Mouse (Mus musculus) right cerebral cortex, postnatal 14 days (tissue): ENCODE measurements around the gene Grasp.

Source experiments
- DNase-seq: peaks from one replicate; pipeline ENCODE4 v3.0.0; 2022

The Grasp gene

DNA sequence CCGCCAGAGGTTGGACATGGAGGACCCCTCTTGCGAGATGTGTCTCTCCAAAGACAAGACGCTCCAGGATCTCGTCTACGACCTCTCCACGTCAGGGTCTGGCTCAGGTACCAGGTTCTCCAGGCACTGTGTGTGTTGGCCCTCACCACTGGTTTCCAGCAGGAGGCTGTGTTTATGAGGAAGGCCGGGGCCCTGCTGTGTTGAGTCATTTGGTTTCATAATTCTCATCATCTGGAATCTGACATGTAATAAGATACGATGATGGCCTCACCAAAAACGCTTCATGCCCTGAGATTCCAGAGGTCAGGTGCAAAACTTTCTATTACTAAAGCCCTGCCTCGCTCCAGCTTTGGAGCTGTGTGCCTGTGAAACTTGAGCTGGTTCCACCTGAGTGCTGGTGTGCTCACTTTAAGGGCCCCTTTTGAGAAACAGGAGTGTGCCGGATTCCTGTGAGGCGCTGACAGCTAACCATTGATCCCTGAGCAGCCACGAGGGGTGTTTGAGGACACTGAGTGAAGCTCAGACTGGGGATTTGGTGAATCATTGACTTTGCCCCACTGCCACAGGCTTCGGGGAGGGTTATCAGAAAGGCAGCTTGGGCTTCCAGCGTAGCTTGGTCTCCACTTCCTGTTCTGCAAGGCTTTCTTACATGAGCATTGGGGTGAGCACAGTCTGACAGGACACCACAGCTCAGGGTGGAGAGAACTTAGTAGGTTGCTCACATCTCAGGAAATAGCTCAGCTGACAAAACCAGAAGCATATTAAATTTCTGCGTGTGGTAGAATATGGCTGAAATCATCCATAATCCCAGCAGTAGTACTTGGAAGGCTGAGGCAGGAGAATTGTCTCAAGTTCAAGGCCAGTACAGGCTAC is 28.8 kb upstream of the Grasp start:
- DNase-seq = no peak

- no peak for DNase-seq
These were observed 27.8 kb upstream of the Grasp start for GRCm38 (mm10) chr15:101196079-101196795.

DNA sequence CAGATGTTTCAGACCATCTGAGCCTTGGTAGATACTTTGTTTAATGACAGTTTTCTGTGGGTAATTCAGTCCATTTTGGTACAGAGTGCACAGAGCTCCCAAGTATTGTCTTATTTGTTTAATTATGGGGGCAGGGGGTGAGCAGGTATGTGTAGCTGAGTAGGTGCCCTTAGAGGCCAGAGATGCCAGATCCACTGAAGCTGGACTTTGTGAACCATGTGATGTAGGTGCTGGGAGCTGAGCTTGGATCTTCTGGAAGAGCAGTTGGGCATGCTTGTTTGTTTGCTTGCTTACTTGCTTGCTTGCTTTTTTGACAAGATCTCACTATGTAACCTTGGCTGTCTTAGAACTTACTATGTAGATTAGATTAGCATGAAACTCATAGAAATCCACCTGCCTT is 27.0 kb upstream of the Grasp start:
- DNase-seq = no peak

- no peak for DNase-seq
These were observed 26.4 kb upstream of the Grasp start for GRCm38 (mm10) chr15:101197497-101198179.

DNA sequence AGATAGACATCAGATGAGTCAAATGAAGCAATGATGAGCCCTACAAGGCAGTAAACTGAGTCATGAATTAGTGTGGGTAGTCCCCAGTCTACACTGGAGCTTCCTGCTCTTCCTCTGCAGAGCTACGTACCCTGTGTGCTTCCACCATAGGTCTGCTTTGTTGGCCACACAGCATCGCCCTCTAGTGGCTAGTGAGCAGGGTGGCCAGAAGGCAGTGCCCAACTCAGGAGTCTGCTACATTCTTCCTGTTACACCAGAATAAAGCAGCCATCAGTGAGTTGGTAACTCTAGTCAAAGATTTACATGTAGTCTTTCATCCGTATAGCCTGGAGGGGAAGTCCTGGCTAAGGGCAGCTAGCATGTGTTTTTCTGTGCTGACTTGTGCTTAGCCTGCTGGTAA is 25.8 kb upstream of the Grasp start:
- DNase-seq = peak; percentile 68

GRCm38 (mm10) chr15:101198850-101199249 is 25.1 kb upstream of the Grasp start:
- DNase-seq = peak; percentile 41

DNA sequence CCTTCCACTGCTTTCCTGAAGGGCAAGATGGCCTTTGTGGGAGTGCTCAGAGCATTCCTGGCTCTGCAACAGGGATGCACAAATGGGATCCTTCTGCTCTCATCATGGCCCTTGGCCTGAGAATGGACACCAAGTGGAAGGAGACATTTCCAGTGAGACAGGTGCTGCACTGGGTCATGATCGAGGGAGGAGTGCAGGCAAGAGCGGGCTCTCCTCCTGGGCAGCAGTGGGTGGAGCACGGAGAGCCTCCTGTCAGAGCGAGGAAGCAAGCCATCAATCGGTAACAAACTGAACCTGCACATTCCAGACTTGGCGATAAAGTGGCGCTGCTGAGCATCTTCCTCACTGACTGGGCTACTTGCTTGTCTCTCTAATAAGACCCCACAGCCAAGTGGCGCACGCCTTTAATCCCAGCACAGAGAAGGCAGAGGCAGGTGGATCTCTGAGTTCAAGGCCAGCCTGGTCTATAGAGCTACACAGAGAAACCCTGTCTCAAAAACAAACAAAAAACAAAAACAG is 23.2 kb upstream of the Grasp start:
- DNase-seq = no peak

DNA sequence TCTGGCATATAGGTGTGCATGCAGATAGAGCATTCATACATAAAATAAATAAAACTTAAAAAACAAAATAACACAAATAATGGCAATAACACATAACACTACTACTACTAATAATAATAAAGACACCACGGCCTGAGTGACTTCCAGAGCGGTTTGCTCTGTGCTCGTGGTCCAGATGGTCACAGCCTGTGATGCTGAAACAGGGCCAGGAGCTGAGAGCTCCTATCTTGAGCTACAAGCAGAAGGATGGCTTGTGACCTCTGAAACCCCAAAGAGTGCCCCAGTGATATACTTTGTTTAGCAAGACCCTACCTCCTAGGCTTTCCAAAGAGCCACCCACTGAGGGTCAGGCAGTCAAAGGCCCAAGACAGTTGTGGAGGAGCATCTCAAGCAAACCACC is 22.6 kb upstream of the Grasp start:
- no peak for DNase-seq

- DNase-seq = no peak
These were observed 20.3 kb upstream of the Grasp start for GRCm38 (mm10) chr15:101203673-101204072.

GRCm38 (mm10) chr15:101204781-101205180 is 19.2 kb upstream of the Grasp start:
- no peak for DNase-seq

DNA sequence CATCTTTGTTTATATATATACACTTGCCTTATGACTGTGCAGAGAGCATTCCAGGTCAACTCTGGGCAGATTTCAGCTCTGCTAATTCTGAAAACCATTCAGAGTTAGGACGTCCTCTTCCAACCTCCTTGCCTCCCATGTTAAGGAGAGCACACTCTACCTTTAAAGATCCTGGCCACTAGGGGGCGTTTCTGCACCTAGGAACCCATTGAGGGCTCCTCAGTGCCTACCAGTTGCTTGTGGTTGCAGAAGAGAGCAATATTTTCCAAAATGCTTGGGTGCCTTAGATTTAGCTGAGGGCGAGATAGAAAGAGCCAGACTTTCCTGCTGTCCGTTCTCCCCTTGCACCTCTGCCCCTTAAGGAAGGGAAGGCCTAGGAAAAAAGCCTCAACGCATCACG is 13.8 kb upstream of the Grasp start:
- peak; percentile 64 for DNase-seq

- no peak for DNase-seq
These were observed 12.9 kb upstream of the Grasp start for GRCm38 (mm10) chr15:101210998-101211613.

DNA sequence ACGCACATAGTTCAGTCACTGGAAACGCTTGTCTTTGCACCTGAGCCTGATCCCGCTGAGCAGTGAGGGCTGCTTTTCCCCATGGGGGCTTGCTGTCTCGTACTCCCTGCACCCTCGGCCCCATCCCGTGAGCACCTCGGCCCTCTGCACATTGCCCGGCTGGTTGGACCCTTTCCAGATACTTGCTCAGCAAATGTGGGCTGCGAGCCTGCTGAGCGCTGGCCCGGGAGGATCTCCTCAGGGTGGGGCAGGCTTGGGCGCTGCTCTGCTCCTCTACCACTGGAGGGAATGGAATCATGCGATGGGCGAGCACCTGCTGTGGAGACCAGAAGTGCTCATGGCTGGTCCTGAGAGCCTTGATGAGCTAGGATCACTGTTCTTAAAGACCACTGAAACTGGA is 11.6 kb upstream of the Grasp start:
- no peak for DNase-seq

GRCm38 (mm10) chr15:101215136-101215535 is 8.9 kb upstream of the Grasp start:
- DNase-seq = no peak

DNA sequence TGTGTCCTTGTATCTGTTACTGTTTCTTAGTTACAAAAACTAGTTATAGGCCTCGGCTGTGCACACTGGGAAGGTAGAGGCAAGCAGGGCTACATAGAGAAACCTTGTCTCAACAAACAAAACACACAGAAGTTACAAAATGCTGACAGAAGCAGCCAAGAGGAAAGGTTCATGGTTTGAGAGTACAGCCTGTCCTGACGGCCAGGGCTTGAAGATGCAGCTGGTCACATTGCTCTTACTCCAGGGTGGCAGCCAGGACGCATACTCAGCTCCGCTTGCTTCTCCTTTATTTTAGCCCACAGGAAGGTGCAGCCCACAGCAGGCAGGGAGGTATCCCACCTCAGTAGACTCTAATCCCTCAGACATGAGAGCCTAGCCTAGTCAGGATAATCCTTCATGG is 8.0 kb upstream of the Grasp start:
- DNase-seq = no peak

GRCm38 (mm10) chr15:101220905-101221297 is 3.1 kb upstream of the Grasp start:
- no peak for DNase-seq

DNA sequence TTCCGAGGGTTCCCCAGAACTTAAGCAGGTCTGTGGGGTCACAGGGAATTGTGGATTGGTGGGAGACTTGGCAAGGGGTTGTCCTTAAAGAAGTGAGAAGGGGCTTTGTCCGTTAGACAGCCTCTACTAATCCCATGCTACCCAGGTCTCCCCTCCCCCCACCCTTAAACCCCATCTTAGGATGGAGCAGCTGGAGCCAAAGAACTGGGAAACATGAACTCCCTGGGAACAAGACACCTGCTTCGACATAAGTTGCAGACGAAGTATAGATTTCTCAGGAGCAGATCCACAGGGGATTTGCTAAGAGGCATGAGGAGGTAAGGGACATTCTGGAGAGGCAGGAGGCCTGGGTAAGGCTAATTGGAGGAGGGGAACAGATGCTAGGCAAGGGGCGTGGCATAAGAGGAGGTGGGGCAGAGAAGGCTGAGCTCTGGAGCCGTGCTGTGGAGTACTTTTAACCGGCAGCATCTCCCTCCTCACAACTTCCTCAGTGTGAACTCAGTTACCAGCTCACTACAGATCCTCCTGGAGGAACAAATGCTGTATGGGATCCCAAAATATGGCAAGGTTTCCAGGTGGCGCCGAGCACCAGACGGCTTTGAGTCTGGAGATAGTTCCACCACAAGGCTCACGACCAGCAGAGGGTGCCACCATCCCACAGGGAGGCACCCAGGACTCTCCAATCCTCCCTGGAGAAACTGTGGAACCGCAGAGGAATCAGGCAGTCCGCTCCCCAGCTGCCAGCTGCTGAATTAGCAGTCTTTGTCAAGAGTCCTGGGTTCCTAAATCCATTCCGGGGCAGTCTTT is 2.5 kb upstream of the Grasp start:
- DNase-seq = peak; percentile 96

GRCm38 (mm10) chr15:101222897-101223482 is 998 bp upstream of the Grasp start:
- no peak for DNase-seq

GRCm38 (mm10) chr15:101223596-101223995 is 392 bp upstream of the Grasp start:
- no peak for DNase-seq

- DNase-seq = no peak
These were observed 989 bp downstream of the Grasp start for GRCm38 (mm10) chr15:101224977-101225376.

GRCm38 (mm10) chr15:101227971-101228370 is 4.0 kb downstream of the Grasp start:
- no peak for DNase-seq
